Mouse (Mus musculus): Measurements from ENCODE around the gene Nup160. TPM values are rescaled to one million over a fixed set of nuclear protein-coding genes. Genes with fewer than 3 reads are reported as not detected.

Gene Nup160
- polyA plus RNA-seq, 1 experiment from 2014 or later, result 49.3 TPM

DNA sequence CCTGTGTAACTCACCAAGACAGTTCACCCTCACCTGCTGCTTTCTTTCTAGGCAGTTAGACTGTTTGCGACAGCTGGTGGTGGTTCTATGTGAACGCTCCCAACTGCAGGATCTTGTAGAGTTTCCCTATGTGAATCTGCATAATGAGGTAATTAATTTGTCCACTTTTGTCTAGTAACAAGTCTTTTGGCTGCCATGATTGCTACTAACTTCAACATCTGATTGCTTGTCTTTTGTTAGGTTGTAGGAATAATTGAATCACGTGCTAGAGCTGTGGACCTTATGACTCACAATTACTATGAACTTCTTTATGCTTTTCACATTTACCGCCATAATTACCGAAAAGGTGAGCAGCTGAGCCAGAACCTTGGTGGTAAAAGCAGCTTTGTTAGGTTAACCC, 40.9 kb downstream of the Nup160 start:
- Histone ChIP-seq H3K27ac (no peak overlapping the region), H3K9me3 (replicated peaks) (no peaks in the 10 kb centered on the region), H3K27me3 (no peaks in the 10 kb centered on the region), H3K36me3 (peaks cover 86% of the 10 kb centered on the region), H3K4me2 (no peak overlapping the region), H3K4me3 (replicated peaks) (no peak overlapping the region), H3K9ac (no peak overlapping the region), H3K4me1 (no peaks in the 10 kb centered on the region)
- WGBS, result 98% methylated on average over 5 of the region's 5 CpGs
- ATAC-seq (replicated peaks; ENCODE audit: low FRiP score), result no peak

GRCm38 (mm10) chr2:90726818-90727217, 49.8 kb downstream of the Nup160 start:
- no peak overlapping the region for H3K4me2 ChIP-seq
- H3K4me3 ChIP-seq (replicated peaks), result no peak overlapping the region
- no peak for ATAC-seq (replicated peaks; ENCODE audit: low FRiP score)
- H3K27me3 ChIP-seq, result no peaks in the 10 kb centered on the region
- H3K4me1 ChIP-seq, result no peaks in the 10 kb centered on the region
- no peaks in the 10 kb centered on the region for H3K9me3 ChIP-seq (replicated peaks)
- peaks cover 94% of the 10 kb centered on the region for H3K36me3 ChIP-seq
- no peak overlapping the region for H3K9ac ChIP-seq
- H3K27ac ChIP-seq, result no peak overlapping the region
- WGBS, result 92% methylated on average over 3 of the region's 3 CpGs

- 86% methylated on average over 11 of the region's 11 CpGs for WGBS
- Histone ChIP-seq H3K27me3 (no peaks in the 10 kb centered on the region), H3K4me2 (no peak overlapping the region), H3K36me3 (peaks cover 77% of the 10 kb centered on the region), H3K4me3 (replicated peaks) (no peak overlapping the region), H3K27ac (no peak overlapping the region), H3K9me3 (replicated peaks) (no peaks in the 10 kb centered on the region), H3K9ac (no peak overlapping the region), H3K4me1 (no peaks in the 10 kb centered on the region)
- no peak for ATAC-seq (replicated peaks; ENCODE audit: low FRiP score)
These were observed 58.3 kb downstream of the Nup160 start for GRCm38 (mm10) chr2:90735326-90735725.

DNA sequence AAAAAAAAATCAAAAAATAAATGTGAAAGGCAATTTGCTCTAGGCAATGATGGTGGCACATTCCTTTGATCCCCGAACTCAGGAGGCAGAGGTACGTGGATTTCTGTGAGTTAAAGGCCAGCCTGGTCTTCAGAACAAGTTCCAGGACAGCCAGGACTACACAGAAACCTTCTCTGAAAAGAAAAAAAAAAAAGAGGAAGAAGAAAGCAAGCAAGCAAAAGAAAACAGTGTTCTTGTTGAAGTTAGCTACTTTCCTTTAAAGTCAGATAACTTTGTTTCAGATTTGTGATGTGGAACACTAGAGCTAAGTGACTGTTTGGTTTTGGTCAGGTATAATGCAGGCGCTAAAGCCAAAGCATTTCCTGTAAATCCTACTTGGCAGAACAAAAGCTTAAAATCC, 61.8 kb downstream of the Nup160 start:
- H3K4me1 ChIP-seq, result no peaks in the 10 kb centered on the region
- no peaks in the 10 kb centered on the region for H3K27me3 ChIP-seq
- no peak overlapping the region for H3K9ac ChIP-seq
- H3K36me3 ChIP-seq, result peaks cover 42% of the 10 kb centered on the region
- H3K4me2 ChIP-seq, result no peak overlapping the region
- no peaks in the 10 kb centered on the region for H3K9me3 ChIP-seq (replicated peaks)
- H3K4me3 ChIP-seq (replicated peaks), result no peak overlapping the region
- no peak overlapping the region for H3K27ac ChIP-seq
- ATAC-seq (replicated peaks; ENCODE audit: low FRiP score), result no peak
- WGBS, result 91% methylated on average over 3 of the region's 3 CpGs

GRCm38 (mm10) chr2:90739327-90739726, 62.3 kb downstream of the Nup160 start:
- peaks cover 37% of the 10 kb centered on the region for H3K36me3 ChIP-seq
- no peak for ATAC-seq (replicated peaks; ENCODE audit: low FRiP score)
- H3K27me3 ChIP-seq, result no peaks in the 10 kb centered on the region
- no peak overlapping the region for H3K9ac ChIP-seq
- H3K4me2 ChIP-seq, result no peak overlapping the region
- H3K9me3 ChIP-seq (replicated peaks), result no peaks in the 10 kb centered on the region
- H3K4me3 ChIP-seq (replicated peaks), result no peak overlapping the region
- H3K4me1 ChIP-seq, result 0 out of 2 replicates have a peak, but pooled peaks cover 2% of the 10 kb centered on the region
- 91% methylated on average over 3 of the region's 3 CpGs for WGBS
- H3K27ac ChIP-seq, result no peak overlapping the region

DNA sequence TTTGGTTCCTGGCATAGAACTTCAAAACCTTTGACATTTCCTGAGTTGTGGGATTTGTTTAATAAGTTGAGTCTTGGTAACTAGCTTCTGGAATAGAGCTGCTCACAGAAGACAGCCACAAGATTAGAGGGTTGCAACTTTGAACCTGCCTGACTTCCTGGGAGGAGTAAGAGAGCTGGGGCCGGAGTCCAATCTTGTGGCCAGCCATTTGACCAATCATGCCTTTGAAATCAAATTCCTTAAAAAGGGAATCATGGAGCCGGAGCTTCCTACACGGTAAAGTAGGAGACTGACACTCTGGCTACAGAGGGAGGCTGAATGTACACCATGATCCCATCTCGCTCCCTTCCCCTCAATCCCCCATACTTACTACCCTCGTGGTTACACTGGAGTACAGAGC, 62.9 kb downstream of the Nup160 start:
- H3K4me3 ChIP-seq (replicated peaks), result no peak overlapping the region
- no peaks in the 10 kb centered on the region for H3K27me3 ChIP-seq
- H3K9me3 ChIP-seq (replicated peaks), result no peaks in the 10 kb centered on the region
- H3K4me1 ChIP-seq, result 0 out of 2 replicates have a peak, but pooled peaks cover 6% of the 10 kb centered on the region
- H3K9ac ChIP-seq, result no peak overlapping the region
- no peak overlapping the region for H3K27ac ChIP-seq
- no peak overlapping the region for H3K4me2 ChIP-seq
- ATAC-seq (replicated peaks; ENCODE audit: low FRiP score), result no peak
- peaks cover 31% of the 10 kb centered on the region for H3K36me3 ChIP-seq
- WGBS, result 86% methylated on average over 5 of the region's 5 CpGs

DNA sequence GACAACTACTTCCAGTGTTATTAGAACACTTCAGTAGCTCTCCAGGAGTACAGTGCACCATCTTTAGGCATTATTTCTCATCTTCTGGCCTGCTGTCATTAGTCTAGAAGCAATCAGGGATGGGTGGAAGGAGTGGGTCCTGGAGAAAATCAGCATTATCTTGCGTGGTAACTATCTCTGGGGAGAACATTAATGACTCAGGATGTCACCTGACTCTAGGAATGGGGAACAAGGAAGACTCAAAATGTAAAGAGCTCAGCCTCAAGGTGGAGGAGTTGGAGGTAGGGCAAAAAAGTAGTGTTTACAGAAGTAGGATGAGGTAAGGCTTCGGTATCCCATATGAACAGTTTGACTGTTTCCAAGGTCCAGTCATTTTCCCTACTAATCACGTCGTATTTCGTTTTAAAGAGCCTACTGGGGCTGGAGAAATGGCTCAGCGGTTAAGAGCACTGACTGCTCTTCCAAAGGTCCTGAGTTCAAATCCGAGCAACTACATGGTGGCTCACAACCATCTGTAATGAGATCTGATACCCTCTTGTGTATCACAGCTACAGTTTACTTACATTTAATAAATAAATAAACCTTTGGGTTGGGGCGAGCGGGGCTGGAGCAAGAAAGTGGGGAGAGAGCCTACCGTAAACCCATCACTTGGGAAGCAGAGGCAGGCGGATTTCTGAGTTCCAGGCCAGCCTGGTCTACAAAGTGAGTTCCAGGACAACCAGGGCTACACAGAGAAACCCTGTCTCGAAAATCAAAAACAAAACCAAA, 67.5 kb downstream of the Nup160 start:
- 66% methylated on average over 12 of the region's 12 CpGs for WGBS
- peak overlapping the region; percentile 98 for H3K4me3 ChIP-seq (replicated peaks)
- no peaks in the 10 kb centered on the region for H3K9me3 ChIP-seq (replicated peaks)
- ATAC-seq (replicated peaks; ENCODE audit: low FRiP score), result 0 out of 2 replicates have a peak, but pooled peaks have one; percentile 3
- H3K36me3 ChIP-seq, result peaks cover 22% of the 10 kb centered on the region
- peak overlapping the region; percentile 98 for H3K27ac ChIP-seq
- peaks cover 28% of the 10 kb centered on the region for H3K4me1 ChIP-seq
- peak overlapping the region; percentile 58 for H3K4me2 ChIP-seq
- no peaks in the 10 kb centered on the region for H3K27me3 ChIP-seq
- 0 out of 2 replicates have a peak overlapping the region, but pooled peaks have one; percentile 7 for H3K9ac ChIP-seq

- H3K27me3 ChIP-seq, result no peaks in the 10 kb centered on the region
- WGBS, result under 1% methylated on average over 44 of the region's 44 CpGs
- no peaks in the 10 kb centered on the region for H3K9me3 ChIP-seq (replicated peaks)
- H3K36me3 ChIP-seq, result peaks cover 29% of the 10 kb centered on the region
- H3K27ac ChIP-seq, result peak within 1 kb of the TSS; percentile 98
- H3K9ac ChIP-seq, result peak within 1 kb of the TSS; percentile 98
- peak; percentile 100 for ATAC-seq (replicated peaks; ENCODE audit: low FRiP score)
- H3K4me2 ChIP-seq, result peak within 1 kb of the TSS; percentile 69
- peaks cover 31% of the 10 kb centered on the region for H3K4me1 ChIP-seq
- H3K4me3 ChIP-seq (replicated peaks), result peak within 1 kb of the TSS; percentile 98
These were observed 68.2 kb downstream of the Nup160 start, which contains the start of gene Fnbp4 for GRCm38 (mm10) chr2:90745053-90745678. TSS of gene Fnbp4 (plus strand) at chr2:90745370.

DNA sequence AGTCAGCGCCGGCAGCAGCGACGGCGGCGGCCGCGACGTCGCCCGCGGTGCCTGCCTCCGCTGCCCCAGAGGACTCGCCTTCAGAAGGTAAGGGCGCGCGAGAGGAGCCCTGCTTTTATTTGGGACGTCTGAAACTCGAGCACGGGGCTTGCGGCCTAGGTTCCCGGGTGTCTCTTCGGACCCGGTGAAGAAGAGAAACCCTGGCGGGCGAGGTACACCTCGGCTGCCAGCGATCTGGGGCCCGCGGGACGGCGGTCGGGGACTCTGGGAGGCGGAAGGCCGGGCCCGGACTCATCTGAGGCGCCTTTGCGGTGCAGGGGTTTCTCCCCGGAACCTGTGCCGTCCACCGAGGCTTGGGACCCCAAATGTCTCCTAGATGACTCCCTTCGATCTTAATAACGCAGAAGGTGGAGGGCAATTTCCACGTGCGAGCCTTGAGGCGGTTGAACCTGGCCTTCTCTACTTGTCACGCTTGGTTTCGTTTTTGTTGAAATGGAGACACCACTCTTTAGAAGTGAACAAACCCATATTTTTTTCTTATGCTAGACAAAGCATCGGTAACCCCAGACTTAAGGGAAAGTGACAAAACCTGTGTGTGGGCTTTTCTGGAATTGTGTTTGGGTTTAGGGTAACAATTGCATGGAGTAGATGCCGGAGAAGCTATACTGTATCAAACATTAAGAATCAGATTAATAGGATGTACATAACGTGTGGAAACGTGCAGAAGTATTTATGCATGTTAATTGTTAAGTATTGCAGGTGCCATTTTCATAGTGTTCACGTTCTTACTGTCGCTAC, 68.9 kb downstream of the Nup160 start:
- peaks cover 37% of the 10 kb centered on the region for H3K36me3 ChIP-seq
- peaks cover 31% of the 10 kb centered on the region for H3K4me1 ChIP-seq
- H3K27ac ChIP-seq, result peak overlapping the region; percentile 98
- peak overlapping the region; percentile 98 for H3K4me3 ChIP-seq (replicated peaks)
- H3K4me2 ChIP-seq, result peak overlapping the region; percentile 69
- under 1% methylated on average over 54 of the region's 54 CpGs for WGBS
- H3K27me3 ChIP-seq, result no peaks in the 10 kb centered on the region
- no peaks in the 10 kb centered on the region for H3K9me3 ChIP-seq (replicated peaks)
- ATAC-seq (replicated peaks; ENCODE audit: low FRiP score), result peak; percentile 67
- peak overlapping the region; percentile 98 for H3K9ac ChIP-seq

DNA sequence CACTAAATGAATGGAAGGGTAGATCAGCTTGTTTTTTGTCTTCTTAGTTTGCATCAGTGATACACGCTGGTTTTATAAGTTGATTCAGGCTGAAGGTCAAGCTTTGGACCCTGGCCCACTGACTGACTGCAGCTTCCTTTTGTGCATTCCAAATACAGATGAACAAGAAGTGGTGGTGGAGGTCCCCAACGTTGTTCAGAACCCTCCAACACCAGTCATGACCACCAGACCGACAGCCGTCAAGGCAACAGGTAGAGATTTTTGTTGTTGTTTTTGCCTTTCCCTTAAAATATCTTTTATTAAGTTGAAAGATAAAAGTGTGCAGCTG, 69.5 kb downstream of the Nup160 start:
- peak overlapping the region; percentile 98 for H3K9ac ChIP-seq
- peak overlapping the region; percentile 69 for H3K4me2 ChIP-seq
- peaks cover 31% of the 10 kb centered on the region for H3K4me1 ChIP-seq
- no peak for ATAC-seq (replicated peaks; ENCODE audit: low FRiP score)
- peak overlapping the region; percentile 98 for H3K27ac ChIP-seq
- H3K9me3 ChIP-seq (replicated peaks), result no peaks in the 10 kb centered on the region
- no peaks in the 10 kb centered on the region for H3K27me3 ChIP-seq
- 6% methylated on average over 4 of the region's 4 CpGs for WGBS
- peak overlapping the region; percentile 98 for H3K4me3 ChIP-seq (replicated peaks)
- peaks cover 42% of the 10 kb centered on the region for H3K36me3 ChIP-seq

DNA sequence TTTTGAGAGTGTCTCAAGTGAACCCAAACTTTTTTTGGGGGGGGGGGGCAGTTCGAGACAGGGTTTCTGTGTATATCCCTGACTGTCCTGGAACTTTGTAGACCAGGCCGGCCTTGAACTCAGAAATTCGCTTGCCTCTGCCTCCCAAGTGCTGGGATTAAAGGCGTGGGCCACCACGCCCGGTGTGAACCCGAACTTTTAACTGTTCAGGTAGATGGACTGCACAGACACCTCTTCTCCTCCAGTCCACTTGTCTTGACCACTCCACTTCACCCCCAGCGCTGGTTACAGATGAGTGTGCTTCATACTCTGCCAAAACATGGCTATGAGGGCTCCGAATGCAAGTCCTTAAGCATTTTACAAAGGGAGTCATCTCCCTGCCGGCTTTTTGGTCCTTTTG, 70.1 kb downstream of the Nup160 start:
- Histone ChIP-seq H3K4me3 (replicated peaks) (peak overlapping the region; percentile 98), H3K27me3 (no peaks in the 10 kb centered on the region), H3K4me1 (peaks cover 31% of the 10 kb centered on the region), H3K9me3 (replicated peaks) (no peaks in the 10 kb centered on the region), H3K36me3 (peaks cover 48% of the 10 kb centered on the region), H3K27ac (no peak overlapping the region), H3K9ac (peak overlapping the region; percentile 98; the same call in 1 of the 2 replicates), H3K4me2 (peak overlapping the region; percentile 69)
- WGBS, result 90% methylated on average over 10 of the region's 10 CpGs
- no peak for ATAC-seq (replicated peaks; ENCODE audit: low FRiP score)
